Mouse (Mus musculus): ENCODE measurements at regions not wholly inside any gene's neighbourhood (a gene's known extent, or its start where the extent isn't known, plus 50 kb on each side); places are given as distances from the start of the nearest gene placed in this dataset.
A peak's percentile ranks its signal among the peaks of the same experiment; 100 is the strongest.
"Not testable (repeated sequence)": the region's sequence is repeated elsewhere in the genome, so short reads cannot be mapped to it uniquely, and the experiment has no call there.

GRCm38 (mm10) chr7:111183512-111183911 lies 100.7 kb upstream of the Eif4g2 start:
- H3K27ac ChIP-seq: no peak overlapping the region
- 63% methylated on average over 3 of the region's 3 CpGs for WGBS
- H3K9ac ChIP-seq: no peak overlapping the region
- H3K27me3 ChIP-seq (replicated peaks): no peaks in the 10 kb centered on the region
- H3K4me1 ChIP-seq: 0 out of 2 replicates have a peak, but pooled peaks cover 5% of the 10 kb centered on the region
- no peaks in the 10 kb centered on the region for H3K36me3 ChIP-seq (replicated peaks)
- no peak overlapping the region for H3K4me3 ChIP-seq
- no peak for ATAC-seq (replicated peaks)
- no peak overlapping the region for H3K4me2 ChIP-seq
- no peaks in the 10 kb centered on the region for H3K9me3 ChIP-seq

- Histone ChIP-seq H3K36me3 (replicated peaks) (no peaks in the 10 kb centered on the region), H3K27me3 (replicated peaks) (no peaks in the 10 kb centered on the region), H3K27ac (no peak overlapping the region), H3K4me3 (no peak overlapping the region), H3K4me2 (no peak overlapping the region), H3K9ac (no peak overlapping the region), H3K4me1 (0 out of 2 replicates have a peak, but pooled peaks cover 5% of the 10 kb centered on the region), H3K9me3 (no peaks in the 10 kb centered on the region)
- WGBS: 67% methylated on average over 3 of the region's 3 CpGs
- ATAC-seq (replicated peaks): peak; percentile 62; the same call in 1 of the 2 replicates
These were observed 99.5 kb upstream of the Eif4g2 start for GRCm38 (mm10) chr7:111182319-111182718.

GRCm38 (mm10) chr7:111179401-111180271 lies 96.8 kb upstream of the Eif4g2 start:
- Histone ChIP-seq H3K4me1 (0 out of 2 replicates have a peak, but pooled peaks cover 5% of the 10 kb centered on the region), H3K9ac (no peak overlapping the region), H3K4me2 (no peak overlapping the region), H3K27ac (no peak overlapping the region), H3K27me3 (replicated peaks) (no peaks in the 10 kb centered on the region), H3K9me3 (no peaks in the 10 kb centered on the region), H3K4me3 (no peak overlapping the region), H3K36me3 (replicated peaks) (no peaks in the 10 kb centered on the region)
- ATAC-seq (replicated peaks): 0 out of 2 replicates have a peak, but pooled peaks have one; percentile 33
- 51% methylated on average over 7 of the region's 7 CpGs for WGBS

GRCm38 (mm10) chr7:111174393-111175124 lies 91.7 kb upstream of the Eif4g2 start:
- Histone ChIP-seq H3K27me3 (replicated peaks) (no peaks in the 10 kb centered on the region), H3K27ac (no peak overlapping the region), H3K9me3 (no peaks in the 10 kb centered on the region), H3K4me1 (0 out of 2 replicates have a peak, but pooled peaks cover 2% of the 10 kb centered on the region), H3K4me2 (no peak overlapping the region), H3K9ac (no peak overlapping the region), H3K4me3 (no peak overlapping the region), H3K36me3 (replicated peaks) (no peaks in the 10 kb centered on the region)
- WGBS: 84% methylated on average over 9 of the region's 9 CpGs
- no peak for ATAC-seq (replicated peaks)

- ATAC-seq (replicated peaks): no peak
- no peak overlapping the region for H3K4me2 ChIP-seq
- H3K9ac ChIP-seq: no peak overlapping the region
- no peaks in the 10 kb centered on the region for H3K9me3 ChIP-seq
- H3K36me3 ChIP-seq (replicated peaks): no peaks in the 10 kb centered on the region
- no peaks in the 10 kb centered on the region for H3K27me3 ChIP-seq (replicated peaks)
- 94% methylated on average over 2 of the region's 2 CpGs for WGBS
- no peaks in the 10 kb centered on the region for H3K4me1 ChIP-seq
- H3K27ac ChIP-seq: no peak overlapping the region
- H3K4me3 ChIP-seq: no peak overlapping the region
These were observed 89.2 kb upstream of the Eif4g2 start for GRCm38 (mm10) chr7:111172061-111172460.

GRCm38 (mm10) chr7:111168546-111169233 lies 85.9 kb upstream of the Eif4g2 start:
- not testable (repeated sequence) for H3K36me3 ChIP-seq (replicated peaks); H3K4me3 ChIP-seq; ATAC-seq (replicated peaks); H3K4me2 ChIP-seq; H3K9me3 ChIP-seq; H3K4me1 ChIP-seq; H3K9ac ChIP-seq; H3K27ac ChIP-seq; H3K27me3 ChIP-seq (replicated peaks)
- WGBS: 87% methylated on average over 3 of the region's 3 CpGs

- H3K4me3 ChIP-seq: no peak overlapping the region
- ATAC-seq (replicated peaks): no peak
- H3K27me3 ChIP-seq (replicated peaks): no peaks in the 10 kb centered on the region
- H3K4me1 ChIP-seq: no peaks in the 10 kb centered on the region
- H3K4me2 ChIP-seq: no peak overlapping the region
- WGBS: 85% methylated on average over 3 of the region's 3 CpGs
- no peak overlapping the region for H3K9ac ChIP-seq
- no peak overlapping the region for H3K27ac ChIP-seq
- no peaks in the 10 kb centered on the region for H3K9me3 ChIP-seq
- H3K36me3 ChIP-seq (replicated peaks): no peaks in the 10 kb centered on the region
These were observed 82.2 kb upstream of the Eif4g2 start for GRCm38 (mm10) chr7:111164994-111165393.

- H3K36me3 ChIP-seq (replicated peaks): no peaks in the 10 kb centered on the region
- no peaks in the 10 kb centered on the region for H3K27me3 ChIP-seq (replicated peaks)
- WGBS: 80% methylated on average over 3 of the region's 3 CpGs
- no peak overlapping the region for H3K4me2 ChIP-seq
- no peak for ATAC-seq (replicated peaks)
- no peak overlapping the region for H3K9ac ChIP-seq
- H3K27ac ChIP-seq: no peak overlapping the region
- H3K9me3 ChIP-seq: no peaks in the 10 kb centered on the region
- H3K4me1 ChIP-seq: no peaks in the 10 kb centered on the region
- no peak overlapping the region for H3K4me3 ChIP-seq
These were observed 81.4 kb upstream of the Eif4g2 start for GRCm38 (mm10) chr7:111164276-111164675.

- Histone ChIP-seq H3K4me1 (no peaks in the 10 kb centered on the region), H3K4me3 (no peak overlapping the region), H3K36me3 (replicated peaks) (no peaks in the 10 kb centered on the region), H3K9me3 (no peaks in the 10 kb centered on the region), H3K9ac (no peak overlapping the region), H3K27ac (no peak overlapping the region), H3K4me2 (no peak overlapping the region), H3K27me3 (replicated peaks) (no peaks in the 10 kb centered on the region)
- 50% methylated on average over 3 of the region's 3 CpGs for WGBS
- no peak for ATAC-seq (replicated peaks)
These were observed 81.0 kb upstream of the Eif4g2 start for GRCm38 (mm10) chr7:111163861-111164260.

GRCm38 (mm10) chr7:111163321-111163720 lies 80.5 kb upstream of the Eif4g2 start:
- Histone ChIP-seq H3K4me1 (no peaks in the 10 kb centered on the region), H3K36me3 (replicated peaks) (no peaks in the 10 kb centered on the region), H3K9me3 (no peaks in the 10 kb centered on the region), H3K4me3 (no peak overlapping the region), H3K4me2 (no peak overlapping the region), H3K27me3 (replicated peaks) (no peaks in the 10 kb centered on the region), H3K9ac (no peak overlapping the region), H3K27ac (no peak overlapping the region)
- 60% methylated on average over 8 of the region's 8 CpGs for WGBS
- ATAC-seq (replicated peaks): no peak

GRCm38 (mm10) chr7:111158791-111159286 lies 76.0 kb upstream of the Eif4g2 start:
- peaks cover 7% of the 10 kb centered on the region for H3K4me1 ChIP-seq
- no peak overlapping the region for H3K4me2 ChIP-seq
- no peak overlapping the region for H3K27ac ChIP-seq
- no peak overlapping the region for H3K4me3 ChIP-seq
- no peak overlapping the region for H3K9ac ChIP-seq
- no peak for ATAC-seq (replicated peaks)
- H3K27me3 ChIP-seq (replicated peaks): no peaks in the 10 kb centered on the region
- no peaks in the 10 kb centered on the region for H3K9me3 ChIP-seq
- 42% methylated on average over 6 of the region's 6 CpGs for WGBS
- no peaks in the 10 kb centered on the region for H3K36me3 ChIP-seq (replicated peaks)

- H3K4me3 ChIP-seq: no peak overlapping the region
- WGBS: 58% methylated on average over 9 of the region's 9 CpGs
These were observed 75.0 kb upstream of the Eif4g2 start for GRCm38 (mm10) chr7:111157754-111158325.

More at GRCm38 (mm10) chr7:111157754-111158325, 75.0 kb upstream of the Eif4g2 start:
- no peaks in the 10 kb centered on the region for H3K36me3 ChIP-seq (replicated peaks)
- H3K27me3 ChIP-seq (replicated peaks): no peaks in the 10 kb centered on the region
- H3K9ac ChIP-seq: no peak overlapping the region
- H3K27ac ChIP-seq: no peak overlapping the region
- H3K4me2 ChIP-seq: no peak overlapping the region
- peaks cover 7% of the 10 kb centered on the region for H3K4me1 ChIP-seq
- no peaks in the 10 kb centered on the region for H3K9me3 ChIP-seq
- no peak for ATAC-seq (replicated peaks)

Measured in midbrain, embryonic 15.5 days (tissue).